Mouse (Mus musculus): ENCODE data around the gene 1110032F04Rik. TPM values are rescaled to one million over a fixed set of nuclear protein-coding genes. Genes with fewer than 3 reads are reported as not detected.

Gene 1110032F04Rik
- total and polyA plus RNA-seq, 3 experiments = 0.08 TPM; not detected in 2

DNA sequence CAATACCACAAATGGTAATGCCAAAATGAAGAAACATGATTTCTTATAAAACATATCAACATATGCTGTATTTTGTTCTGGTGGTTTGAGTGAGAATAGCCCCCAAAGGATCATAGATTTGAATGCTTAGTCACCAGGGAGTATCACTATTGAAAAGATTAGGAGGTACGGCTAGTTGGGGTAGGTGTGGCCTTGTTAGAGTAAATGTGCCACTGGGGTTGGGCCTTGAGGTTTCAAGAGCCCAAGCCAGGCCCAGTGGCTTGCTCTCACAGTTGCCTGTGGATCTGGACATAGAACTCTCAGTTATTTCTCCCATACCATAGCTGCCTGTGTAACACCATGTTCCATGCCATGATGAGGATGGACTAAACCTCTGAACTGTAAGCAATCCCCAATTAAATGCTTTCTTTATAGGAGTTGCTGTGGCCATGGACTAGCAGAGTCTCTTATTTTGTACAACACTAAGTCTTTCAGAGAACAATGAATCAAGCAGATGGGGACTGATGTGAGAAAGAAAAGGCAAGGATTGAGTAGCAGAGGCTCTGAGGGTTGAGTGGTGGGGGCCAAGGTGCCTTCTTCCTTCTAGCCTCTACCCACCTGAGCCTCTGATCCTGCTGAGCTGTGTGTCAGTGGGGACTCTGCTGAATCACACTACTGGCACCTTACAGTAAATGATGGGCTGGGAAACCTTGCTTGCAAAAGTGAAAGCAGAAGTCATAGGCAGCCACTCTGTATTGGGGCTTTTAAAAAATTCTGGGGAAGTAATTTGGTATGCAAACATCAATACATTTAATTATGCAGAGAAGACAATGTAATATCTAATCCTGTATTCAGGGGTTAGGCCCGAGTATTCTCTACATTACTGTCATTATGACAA, 35.8 kb downstream of the 1110032F04Rik start:
- H3K9ac ChIP-seq (ENCODE audit: insufficient read depth, low read depth) = peak overlapping the region; percentile 56
- peak overlapping the region; percentile 55 for H3K27ac ChIP-seq (ENCODE audit: insufficient read depth, low read depth)
- 0 out of 2 replicates have a peak overlapping the region, but pooled peaks have one; percentile 26 for H3K4me2 ChIP-seq (ENCODE audit: insufficient read depth, low read depth, poor library complexity, severe bottlenecking)
- peaks cover 6 to 36% of the 10 kb centered on the region in 2 experiments; a peak in 3 of 4 replicates for H3K4me1 ChIP-seq (ENCODE audit: control insufficient read depth in 1 of 2, insufficient read depth in 2 of 2)
- H3K27me3 ChIP-seq (replicated peaks) = no peaks in the 10 kb centered on the region
- TF ChIP-seq E2F4 (IDR thresholded peaks at IDR 0.05; ENCODE audit: insufficient replicate concordance, low read depth, low read length) (no peak), MAX (IDR thresholded peaks at IDR 0.05; ENCODE audit: low read length) (no peak), ZC3H11A (IDR thresholded peaks at IDR 0.05; ENCODE audit: low read depth, low read length) (no peak), RCOR1 (conservative IDR thresholded peaks at IDR 0.05; ENCODE audit: low read depth, low read length) (no peak), NELFE (IDR thresholded peaks at IDR 0.05; ENCODE audit: low read depth, low read length) (no peak), ZNF384 (IDR thresholded peaks at IDR 0.05; ENCODE audit: low read depth, low read length) (no peak), HCFC1 (IDR thresholded peaks at IDR 0.05; ENCODE audit: low read depth, low read length) (peak; percentile 10; the same call in 1 of the 2 replicates), USF2 (conservative IDR thresholded peaks at IDR 0.05; ENCODE audit: low read depth, low read length) (no peak), IRF4 (IDR thresholded peaks at IDR 0.05; ENCODE audit: low read depth, low read length) (peak; percentile 64), EP300 (IDR thresholded peaks at IDR 0.05; ENCODE audit: low read length) (peak; percentile 63), TCF12 (IDR thresholded peaks at IDR 0.05; ENCODE audit: low read depth, low read length) (peak; percentile 29; the same call in 1 of the 2 replicates), POLR2A (IDR thresholded peaks at IDR 0.05; ENCODE audit: low read depth, low read length) (no peak), SMC3 (IDR thresholded peaks at IDR 0.05; ENCODE audit: low read depth, low read length) (no peak), SIN3A (IDR thresholded peaks at IDR 0.05; ENCODE audit: low read length) (no peak), USF1 (IDR thresholded peaks at IDR 0.05; ENCODE audit: low read depth, low read length) (no peak), CHD1 (IDR thresholded peaks at IDR 0.05; ENCODE audit: low read depth, low read length) (peak; percentile 69; the same call in 1 of the 2 replicates), MAZ (IDR thresholded peaks at IDR 0.05; ENCODE audit: low read depth, low read length) (peak; percentile 62; the same call in 1 of the 2 replicates), MYC (IDR thresholded peaks at IDR 0.05; ENCODE audit: low read depth, low read length) (no peak), TBP (conservative IDR thresholded peaks at IDR 0.05; ENCODE audit: low read depth, low read length) (no peak)
- no peak overlapping the region for H3K4me3 ChIP-seq (replicated peaks in 1 of 3; ENCODE audit: low read depth in 2 of 3, low read length in 2 of 3, poor library complexity in 1 of 3)
- DNase-seq (ENCODE audit: extremely low read depth) = peak; percentile 81
- in situ Hi-C loops (cut with MboI; ENCODE audit: low pct_ligation_motif_present, low pct_unique_long_range_greater_than_20kb, low sequenced_read_pairs) (no loop called here), dilution Hi-C loops (cut with MboI; ENCODE audit: extremely low pct_ligation_motif_present, extremely low pct_unique_long_range_greater_than_20kb, low sequenced_read_pairs) (no loop called here)
- no peaks in the 10 kb centered on the region for H3K79me2 ChIP-seq (replicated peaks; ENCODE audit: control insufficient read depth, extremely low read depth, insufficient read depth, poor library complexity, severe bottlenecking)
- no peaks in the 10 kb centered on the region for H3K9me3 ChIP-seq (replicated peaks; ENCODE audit: low read length)
- H3K36me3 ChIP-seq (replicated peaks in 1 of 2; ENCODE audit: control insufficient read depth in 1 of 2, insufficient read depth in 1 of 2, low read length in 1 of 2) = no peaks in the 10 kb centered on the region

DNA sequence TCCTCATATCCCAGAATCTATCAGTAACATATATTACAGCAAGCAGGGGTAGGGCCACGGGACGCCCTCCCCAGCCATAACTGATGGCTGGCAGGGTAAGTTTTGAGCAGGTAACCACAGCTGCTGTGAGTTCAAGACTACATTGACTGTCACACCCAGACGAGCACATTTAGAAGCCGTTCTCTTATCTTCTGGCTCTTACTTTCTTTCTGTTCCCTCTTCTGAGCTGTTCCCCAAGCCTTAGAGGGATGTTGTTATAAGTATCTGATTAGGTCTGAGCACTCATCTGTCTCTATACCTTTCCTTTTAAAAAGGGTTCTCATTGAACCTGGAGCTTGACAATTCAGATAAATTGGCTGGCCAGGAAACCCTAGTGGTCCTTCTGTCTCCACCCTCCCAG, 38.1 kb downstream of the 1110032F04Rik start:
- peaks cover 0 to 7% of the 10 kb centered on the region in 2 experiments for H3K36me3 ChIP-seq (replicated peaks in 1 of 2; ENCODE audit: control insufficient read depth in 1 of 2, insufficient read depth in 1 of 2, low read length in 1 of 2)
- H3K9ac ChIP-seq (ENCODE audit: insufficient read depth, low read depth) = no peak overlapping the region
- DNase-seq (ENCODE audit: extremely low read depth) = no peak
- no peaks in the 10 kb centered on the region for H3K79me2 ChIP-seq (replicated peaks; ENCODE audit: control insufficient read depth, extremely low read depth, insufficient read depth, poor library complexity, severe bottlenecking)
- no peak overlapping the region for H3K27ac ChIP-seq (ENCODE audit: insufficient read depth, low read depth)
- H3K4me2 ChIP-seq (ENCODE audit: insufficient read depth, low read depth, poor library complexity, severe bottlenecking) = no peak overlapping the region
- dilution Hi-C loops (cut with MboI; ENCODE audit: extremely low pct_ligation_motif_present, extremely low pct_unique_long_range_greater_than_20kb, low sequenced_read_pairs) (no loop called here), in situ Hi-C loops (cut with MboI; ENCODE audit: low pct_ligation_motif_present, low pct_unique_long_range_greater_than_20kb, low sequenced_read_pairs) (no loop called here)
- no peak overlapping the region for H3K4me3 ChIP-seq (replicated peaks in 1 of 3; ENCODE audit: low read depth in 2 of 3, low read length in 2 of 3, poor library complexity in 1 of 3)
- H3K9me3 ChIP-seq (replicated peaks; ENCODE audit: low read length) = no peaks in the 10 kb centered on the region
- H3K4me1 ChIP-seq (ENCODE audit: control insufficient read depth in 1 of 2, insufficient read depth in 2 of 2) = peaks cover 6 to 47% of the 10 kb centered on the region in 2 experiments; a peak in 3 of 4 replicates
- H3K27me3 ChIP-seq (replicated peaks) = no peaks in the 10 kb centered on the region
- TF ChIP-seq TBP (conservative IDR thresholded peaks at IDR 0.05; ENCODE audit: low read depth, low read length) = no peak
- TF ChIP-seq PAX5 (IDR thresholded peaks at IDR 0.05; ENCODE audit: low read length) = no peak
- TF ChIP-seq UBTF (IDR thresholded peaks at IDR 0.05; ENCODE audit: low read depth, low read length) = no peak
- no peak for TF ChIP-seq MYC (IDR thresholded peaks at IDR 0.05; ENCODE audit: low read depth, low read length)
- no peak for TF ChIP-seq ZKSCAN1 (IDR thresholded peaks at IDR 0.05; ENCODE audit: borderline replicate concordance, low read depth, low read length)
- no peak for TF ChIP-seq KAT2A (IDR thresholded peaks at IDR 0.05; ENCODE audit: insufficient replicate concordance, low read length)
- no peak for TF ChIP-seq ZNF384 (IDR thresholded peaks at IDR 0.05; ENCODE audit: low read depth, low read length)
- TF ChIP-seq POLR2A (IDR thresholded peaks at IDR 0.05; ENCODE audit: low read depth, low read length) = no peak
- no peak for TF ChIP-seq MEF2A (IDR thresholded peaks at IDR 0.05; ENCODE audit: borderline replicate concordance, low read depth, low read length)

All from CH12.LX (cell line).